Mouse (Mus musculus) CD4-positive, CD25-positive, alpha-beta regulatory T cell, adult 4 months (primary cell): ENCODE measurements around the gene Slc25a45. TPM values are rescaled to one million over a fixed set of nuclear protein-coding genes. Genes with fewer than 3 reads are reported as not detected.
A peak's percentile ranks its signal among the peaks of the same experiment; 100 is the strongest.

Experiments
- ATAC-seq: one replicate; pipeline ENCODE4 v1.8.0; 2017
- polyA plus RNA-seq, 2 experiments: library from polyadenylated mRNA; unstranded; fragments of 100-300 nt; shearing (Covaris generic); gene quantifications; one replicate each; pipeline ENCODE4 v1.2.1; 2017

Gene Slc25a45
- polyA plus RNA-seq: 10 to 100 TPM; 51.6 to 73.7 TPM

- peak; percentile 82 for ATAC-seq
Measured at GRCm38 (mm10) chr19:5877618-5878361, at the start of gene Slc25a45. Slc25a45 (plus strand) TSS chr19:5877808.

- ATAC-seq: no peak
Measured at GRCm38 (mm10) chr19:5828155-5828554, 49.5 kb upstream of the Slc25a45 start.

- ATAC-seq: no peak
Measured at GRCm38 (mm10) chr19:5828905-5829304, 48.7 kb upstream of the Slc25a45 start.

- no peak for ATAC-seq
Measured at GRCm38 (mm10) chr19:5829958-5830615, 47.5 kb upstream of the Slc25a45 start.

- ATAC-seq: no peak
Measured at GRCm38 (mm10) chr19:5830776-5831175, 46.8 kb upstream of the Slc25a45 start.

GRCm38 (mm10) chr19:5831224-5831957 is 46.2 kb upstream of the Slc25a45 start:
- ATAC-seq: no peak

GRCm38 (mm10) chr19:5831958-5832320 is 45.7 kb upstream of the Slc25a45 start:
- ATAC-seq: no peak

- ATAC-seq: no peak
Measured at GRCm38 (mm10) chr19:5832326-5832725, 45.3 kb upstream of the Slc25a45 start.

- no peak for ATAC-seq
Measured at GRCm38 (mm10) chr19:5833287-5834100, 44.1 kb upstream of the Slc25a45 start.

- ATAC-seq: no peak
Measured at GRCm38 (mm10) chr19:5834260-5834925, 43.2 kb upstream of the Slc25a45 start.

- ATAC-seq: no peak
Measured at GRCm38 (mm10) chr19:5835054-5835921, 42.3 kb upstream of the Slc25a45 start.

- no peak for ATAC-seq
Measured at GRCm38 (mm10) chr19:5835922-5836430, 41.6 kb upstream of the Slc25a45 start.

GRCm38 (mm10) chr19:5836941-5837572 is 40.6 kb upstream of the Slc25a45 start:
- no peak for ATAC-seq

- ATAC-seq: no peak
Measured at GRCm38 (mm10) chr19:5837606-5838005, 40.0 kb upstream of the Slc25a45 start.

GRCm38 (mm10) chr19:5838136-5838891 is 39.3 kb upstream of the Slc25a45 start:
- ATAC-seq: no peak

GRCm38 (mm10) chr19:5838892-5839165 is 38.8 kb upstream of the Slc25a45 start:
- no peak for ATAC-seq

- ATAC-seq: no peak
Measured at GRCm38 (mm10) chr19:5839317-5840085, 38.1 kb upstream of the Slc25a45 start.

- no peak for ATAC-seq
Measured at GRCm38 (mm10) chr19:5840086-5840889, 37.3 kb upstream of the Slc25a45 start.
